Mouse (Mus musculus) liver, adult 2 months (tissue): ENCODE measurements around the gene Cutal.

Source experiments
- CTCF ChIP-seq: fragments of 200-500 bp; IDR thresholded peaks from 2 replicates; pipeline ENCODE4 v1.5.1; 2011; ENCODE audit warnings: low read depth, low read length, control low read depth
- POLR2A ChIP-seq: fragments of 200-500 bp; IDR thresholded peaks from 2 replicates; pipeline ENCODE4 v1.6.1; 2011; ENCODE audit warnings: low read length, control low read depth; ENCODE audit not compliant: insufficient read depth; ENCODE audit errors: extremely low read depth

- no peak for TF ChIP-seq CTCF
- no peak for TF ChIP-seq POLR2A
Measured at GRCm38 (mm10) chr2:34847702-34848101, 26.5 kb upstream of the Cutal start.
